In the genomic region with DNA sequence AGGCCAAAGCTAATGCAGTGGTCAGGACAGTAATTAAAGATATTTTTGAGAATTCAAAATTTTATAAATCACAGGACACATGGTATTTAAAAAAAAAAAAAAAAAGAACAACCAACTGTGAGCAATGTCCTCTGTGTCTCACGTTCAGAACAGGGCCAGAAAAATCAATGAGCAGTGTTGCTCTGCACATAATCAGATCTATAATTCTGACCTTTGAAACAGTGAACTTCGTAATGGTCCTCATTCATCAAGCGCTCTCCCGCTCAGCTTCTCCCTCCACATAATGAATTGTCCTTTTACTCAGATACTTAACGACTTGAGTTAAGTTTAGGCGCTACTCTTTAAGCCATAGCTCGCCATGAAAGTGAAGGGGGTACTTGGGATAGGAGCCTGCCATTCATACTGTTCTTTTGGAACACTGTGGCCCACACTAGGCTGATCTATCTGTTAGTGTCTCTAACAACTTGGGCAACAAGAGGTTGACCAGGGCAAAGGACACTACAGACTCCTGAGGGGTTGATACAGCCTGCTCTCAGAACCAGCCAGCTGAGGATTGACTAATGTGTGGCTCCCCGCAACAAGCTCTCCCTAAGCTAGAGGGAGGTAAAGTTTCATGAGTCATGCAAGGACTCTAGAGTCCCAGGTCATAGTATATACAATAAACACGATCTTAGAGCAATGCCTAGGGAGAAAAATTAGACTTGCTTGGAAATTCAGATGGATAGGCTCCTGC, we compare ENCODE assay signal across 27 mouse cellular contexts.
DNase-seq lines count a peak whose midpoint lies in the region; ATAC-seq and TF ChIP-seq lines count a peak whose summit lies in the region.
"Had no signal": no experiment of that assay in that cellular context is flagged by ENCODE, and none has a peak within 500 bp of the region (broad histone marks: within the 10 kb centered on the region; RNA-seq: fewer than 3 reads in every experiment).

No protein-coding gene starts in this region.

- ATAC-seq in kidney, embryonic 16.5 days (ENCODE audit: low FRiP score, low TSS enrichment): 0 out of 2 replicates have a peak, but pooled peaks have one; percentile 39
- no peak for ATAC-seq in kidney, embryonic 15.5 days (replicated peaks; ENCODE audit: low FRiP score)
- peak; percentile 87 for ATAC-seq in intestine, postnatal 0 days
- peak; percentile 82 for ATAC-seq in liver, embryonic 13.5 days (ENCODE audit: low read depth)
- no peak for ATAC-seq in megakaryocyte, adult 5-6 weeks (ENCODE audit: poor library complexity, severe bottlenecking)
- ATAC-seq: forebrain, embryonic 14.5 days had no signal

- H3K27ac ChIP-seq in kidney, embryonic 16.5 days (ENCODE audit: low read length): no peak overlapping the region
- H3K27ac ChIP-seq in kidney, embryonic 15.5 days: no peak overlapping the region
- no peak overlapping the region for H3K27ac ChIP-seq in intestine, postnatal 0 days (ENCODE audit: low read depth, low read length)
- H3K27ac ChIP-seq in liver, embryonic 13.5 days: peak overlapping the region; percentile 8; the same call in 1 of the 2 replicates
- H3K27ac ChIP-seq in small intestine, adult 2 months (ENCODE audit: insufficient read depth, low read depth, low read length): peak overlapping the region; percentile 76
- H3K27ac ChIP-seq: hindbrain, embryonic 13.5 days; kidney, postnatal 0 days; limb, embryonic 13.5 days; neural tube, embryonic 13.5 days had no signal

- H3K9ac ChIP-seq in kidney, embryonic 16.5 days (replicated peaks; ENCODE audit: low read length): no peak overlapping the region
- H3K9ac ChIP-seq in kidney, embryonic 15.5 days: no peak overlapping the region
- no peak overlapping the region for H3K9ac ChIP-seq in intestine, postnatal 0 days (ENCODE audit: low read depth, low read length)
- no peak overlapping the region for H3K9ac ChIP-seq in liver, embryonic 13.5 days
- H3K9ac ChIP-seq: heart, embryonic 12.5 days; hindbrain, embryonic 13.5 days; limb, embryonic 13.5 days; lung, embryonic 14.5 days; neural tube, embryonic 13.5 days had no signal

- H3K4me1 ChIP-seq in kidney, embryonic 16.5 days (ENCODE audit: insufficient read depth, low read length): peaks cover 15% of the 10 kb centered on the region
- peaks cover 15% of the 10 kb centered on the region for H3K4me1 ChIP-seq in kidney, embryonic 15.5 days
- H3K4me1 ChIP-seq in intestine, postnatal 0 days (replicated peaks; ENCODE audit: control insufficient read depth, insufficient read depth, low read length): no peaks in the 10 kb centered on the region
- no peaks in the 10 kb centered on the region for H3K4me1 ChIP-seq in liver, embryonic 13.5 days (replicated peaks)
- peaks cover 3% of the 10 kb centered on the region; the same call in 1 of the 2 replicates for H3K4me1 ChIP-seq in small intestine, adult 2 months (ENCODE audit: control insufficient read depth, insufficient read depth, insufficient read length, low read length)
- H3K4me1 ChIP-seq: limb, embryonic 13.5 days had no signal

- H3K4me2 ChIP-seq in kidney, embryonic 16.5 days (replicated peaks; ENCODE audit: low read depth, low read length): no peak overlapping the region
- H3K4me2 ChIP-seq in kidney, embryonic 15.5 days: no peak overlapping the region
- H3K4me2 ChIP-seq in intestine, postnatal 0 days (replicated peaks; ENCODE audit: low read depth): no peak overlapping the region
- H3K4me2 ChIP-seq in liver, embryonic 13.5 days: no peak overlapping the region
- H3K4me2 ChIP-seq: heart, embryonic 12.5 days; hindbrain, embryonic 13.5 days; limb, embryonic 13.5 days; lung, embryonic 14.5 days; midbrain, embryonic 11.5 days; neural tube, embryonic 13.5 days had no signal

- TF ChIP-seq POLR2A in small intestine, adult 2 months (IDR thresholded peaks at IDR 0.05; ENCODE audit: low read depth, low read length): no peak

- no peaks in the 10 kb centered on the region for H3K9me3 ChIP-seq in kidney, embryonic 16.5 days (ENCODE audit: low read length)
- no peaks in the 10 kb centered on the region for H3K9me3 ChIP-seq in kidney, embryonic 15.5 days (replicated peaks)
- no peaks in the 10 kb centered on the region for H3K9me3 ChIP-seq in intestine, postnatal 0 days (ENCODE audit: control insufficient read depth)
- H3K9me3 ChIP-seq in liver, embryonic 13.5 days (replicated peaks): no peaks in the 10 kb centered on the region
- H3K9me3 ChIP-seq: heart, embryonic 12.5 days; hindbrain, embryonic 13.5 days; limb, embryonic 13.5 days; neural tube, embryonic 13.5 days had no signal

- no peaks in the 10 kb centered on the region for H3K36me3 ChIP-seq in kidney, embryonic 16.5 days (ENCODE audit: insufficient read depth, low read length)
- no peaks in the 10 kb centered on the region for H3K36me3 ChIP-seq in kidney, embryonic 15.5 days
- no peaks in the 10 kb centered on the region for H3K36me3 ChIP-seq in intestine, postnatal 0 days (ENCODE audit: control insufficient read depth, insufficient read depth)
- no peaks in the 10 kb centered on the region for H3K36me3 ChIP-seq in liver, embryonic 13.5 days
- H3K36me3 ChIP-seq in small intestine, adult 2 months (ENCODE audit: control insufficient read depth, insufficient read depth, low read length): no peaks in the 10 kb centered on the region
- H3K36me3 ChIP-seq: heart, embryonic 12.5 days; hindbrain, embryonic 13.5 days; limb, embryonic 13.5 days; neural tube, embryonic 13.5 days had no signal

- no peak overlapping the region for H3K4me3 ChIP-seq in kidney, embryonic 16.5 days (ENCODE audit: low read length)
- H3K4me3 ChIP-seq in kidney, embryonic 15.5 days (replicated peaks): no peak overlapping the region
- H3K4me3 ChIP-seq in intestine, postnatal 0 days (ENCODE audit: low read depth, low read length): no peak overlapping the region
- H3K4me3 ChIP-seq in liver, embryonic 13.5 days (replicated peaks): no peak overlapping the region
- no peak overlapping the region for H3K4me3 ChIP-seq in small intestine, adult 2 months (ENCODE audit: low read depth, low read length)
- H3K4me3 ChIP-seq: heart, embryonic 12.5 days; hindbrain, embryonic 13.5 days; limb, embryonic 13.5 days; neural tube, embryonic 13.5 days had no signal

- WGBS in kidney, embryonic 16.5 days: 83% methylated on average over 9 of the region's 9 CpGs
- WGBS in kidney, embryonic 15.5 days: 80% methylated on average over 9 of the region's 9 CpGs
- WGBS in intestine, postnatal 0 days: 54% methylated on average over 9 of the region's 9 CpGs
- 56% methylated on average over 9 of the region's 9 CpGs for WGBS in liver, embryonic 13.5 days (ENCODE audit: insufficient replicate concordance)
- 49% methylated on average over 9 of the region's 9 CpGs for WGBS in small intestine, adult 2 months

- no peak for TF ChIP-seq CTCF in intestine, postnatal 0 days (IDR thresholded peaks at IDR 0.05; ENCODE audit: low read depth)
- no peak for TF ChIP-seq CTCF in small intestine, adult 2 months (IDR thresholded peaks at IDR 0.05; ENCODE audit: extremely low read depth, insufficient read length, insufficient replicate concordance, low read depth, low read length)

- H3K27me3 ChIP-seq in kidney, embryonic 16.5 days (ENCODE audit: insufficient read depth, low read length): no peaks in the 10 kb centered on the region
- no peaks in the 10 kb centered on the region for H3K27me3 ChIP-seq in kidney, embryonic 15.5 days
- no peaks in the 10 kb centered on the region for H3K27me3 ChIP-seq in intestine, postnatal 0 days (replicated peaks; ENCODE audit: control insufficient read depth, insufficient read depth, low read length)
- no peaks in the 10 kb centered on the region for H3K27me3 ChIP-seq in liver, embryonic 13.5 days
- H3K27me3 ChIP-seq in small intestine, adult 2 months (ENCODE audit: control insufficient read depth, insufficient read depth, low read length): no peaks in the 10 kb centered on the region
- H3K27me3 ChIP-seq: heart, embryonic 12.5 days; hindbrain, embryonic 13.5 days; limb, embryonic 13.5 days; neural tube, embryonic 13.5 days had no signal

- DNase-seq in liver, embryonic 13.5 days: no peak
- DNase-seq in cerebellum, postnatal 36 days: no peak
- DNase-seq: B cell, adult 2 months; cerebellum, adult 2 months; cerebellum, postnatal 14 days; gastrocnemius, postnatal 25 days; heart, adult 18-20 months; heart, postnatal 4 days; kidney, adult 18-20 months; kidney, postnatal 4 days; lung, embryonic 14.5 days; lung, postnatal 14 days; right cerebral cortex, postnatal 25 days; spleen, adult 18-20 months; thymus, postnatal 4 days had no signal

Comparison
In these comparisons a context has a peak if more than half of its experiments do, and no peak if none do; other contexts are left out.
1. ATAC-seq: peak in kidney, embryonic 16.5 days (single experiment), intestine, postnatal 0 days (single experiment) and liver, embryonic 13.5 days (single experiment); none in kidney, embryonic 15.5 days (single experiment) and megakaryocyte, adult 5-6 weeks (single experiment).
2. H3K27ac ChIP-seq: peak in liver, embryonic 13.5 days (single experiment) and small intestine, adult 2 months (single experiment); none in kidney, embryonic 16.5 days (single experiment), kidney, embryonic 15.5 days (single experiment) and intestine, postnatal 0 days (single experiment).